Mouse (Mus musculus): ENCODE data around the gene Rims1.

Rims1 gene

GRCm38 (mm10) chr1:22245748-22246147 lies 560.0 kb downstream of the Rims1 start:
- no peak for DNase-seq (ENCODE audit: low spot score)

Measured in urinary bladder, postnatal 14 days (tissue).